Mouse (Mus musculus) hindbrain, postnatal 0 days (tissue): ENCODE results near the gene Gstp1. TPM values are rescaled to one million over a fixed set of nuclear protein-coding genes. Genes with fewer than 3 reads are reported as not detected.

ENCODE experiments used
- ATAC-seq: fragments of 200-750 bp; cut with Nextera tagmentation; 2 replicates; pipeline ENCODE4 v1.8.0; 2017; ENCODE audit warnings: mild to moderate bottlenecking, moderate TSS enrichment, moderate library complexity
- DNase-seq: peaks from one replicate; pipeline ENCODE4 v3.0.0-alpha.2; 2015; ENCODE audit warnings: low spot score
- H3K27ac ChIP-seq: fragments of 300-500 bp; sonication (generic); 2 replicates; pipeline ENCODE4 v1.5.1; 2014; ENCODE audit warnings: mild to moderate bottlenecking
- H3K27me3 ChIP-seq: fragments of 300-500 bp; sonication (generic); 2 replicates; pipeline ENCODE4 v1.6.1; 2014; ENCODE audit warnings: low read length, mixed read lengths; ENCODE audit not compliant: insufficient read depth
- H3K36me3 ChIP-seq: fragments of 300-500 bp; sonication (generic); 2 replicates; pipeline ENCODE4 v1.6.1; 2014; ENCODE audit warnings: low read length, mixed read lengths; ENCODE audit not compliant: insufficient read depth
- H3K4me1 ChIP-seq: fragments of 300-500 bp; sonication (generic); 2 replicates; pipeline ENCODE4 v1.6.1; 2014; ENCODE audit warnings: antibody characterized with exemption, low read length, mixed read lengths; ENCODE audit not compliant: insufficient read depth
- H3K4me2 ChIP-seq: fragments of 300-500 bp; sonication (generic); 2 replicates; pipeline ENCODE4 v1.6.1; 2014; ENCODE audit warnings: low read depth, mild to moderate bottlenecking, low read length, moderate library complexity, mixed read lengths
- H3K4me3 ChIP-seq: fragments of 300-500 bp; sonication (generic); 2 replicates; pipeline ENCODE4 v1.5.1; 2014; ENCODE audit warnings: low read length
- H3K9ac ChIP-seq: fragments of 300-500 bp; sonication (generic); replicated peaks from 2 replicates; pipeline ENCODE4 v1.6.1; 2014; ENCODE audit warnings: mild to moderate bottlenecking, low read length, moderate library complexity, mixed read lengths
- H3K9me3 ChIP-seq: fragments of 300-500 bp; sonication (generic); 2 replicates; pipeline ENCODE4 v1.6.1; 2016; ENCODE audit warnings: low read length, mixed read lengths
- CTCF ChIP-seq: IDR thresholded peaks from 2 replicates; pipeline ENCODE4 v1.5.1; 2016; ENCODE audit warnings: antibody characterized with exemption, control low read depth, low read depth
- WGBS: fragments of 180-500 bp; shearing (Covaris S2); extraction: QIAGEN DNeasy Blood & Tissue Kit; methylation state at CpG from one replicate; pipeline ENCODE4 v1.1.7; 2014; 5-methylcytosine and 5-hydroxymethylcytosine counted together
- polyA plus RNA-seq: library from polyadenylated mRNA; unstranded; fragments of >200 nt; fragmentation: Nextera tagmentation; extraction: Ambion mirVana; gene quantifications from 2 replicates; pipeline ENCODE4 v1.2.1, GENCODE M21; 2015
- total RNA-seq: library from RNA; depleted of rRNA; stranded (reverse); fragments of >200 nt; gene quantifications from 2 replicates; pipeline ENCODE4 v1.2.3, GENCODE M21; 2014

Gene Gstp1
- total and polyA plus RNA-seq, 2 experiments from 2014 or later, result 317 to 599 TPM

DNA sequence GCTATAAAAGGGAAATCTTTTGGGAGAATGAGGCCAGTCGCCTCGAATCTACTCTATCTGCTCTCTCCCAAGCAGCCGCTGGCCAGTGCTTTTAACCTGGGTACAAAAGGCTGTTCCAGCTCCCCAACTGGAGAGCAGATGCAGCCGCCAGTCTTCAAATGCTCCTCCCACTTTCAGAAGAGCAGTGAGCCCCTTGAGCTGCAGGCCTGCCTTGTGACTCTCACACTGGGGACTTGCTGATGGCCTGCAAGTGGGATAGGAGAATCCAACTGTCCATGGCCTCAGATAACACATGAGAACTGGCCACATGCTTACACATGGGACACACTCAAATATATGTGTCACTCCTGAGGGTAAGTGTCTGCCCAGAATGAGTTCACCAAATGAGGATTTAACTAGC is 18.9 kb upstream of the Gstp1 start:
- H3K36me3 ChIP-seq, result no peaks in the 10 kb centered on the region
- 42% methylated on average over 4 of the region's 4 CpGs for whole genome bisulfite sequencing
- H3K27me3 ChIP-seq, result no peaks in the 10 kb centered on the region
- no peaks in the 10 kb centered on the region for H3K4me1 ChIP-seq
- no peak for ATAC-seq
- H3K9me3 ChIP-seq, result no peaks in the 10 kb centered on the region
- H3K27ac ChIP-seq, result no peak overlapping the region
- no peak overlapping the region for H3K9ac ChIP-seq
- no peak overlapping the region for H3K4me3 ChIP-seq
- no peak overlapping the region for H3K4me2 ChIP-seq
- no peak for TF ChIP-seq CTCF
- DNase-seq, result no peak

DNA sequence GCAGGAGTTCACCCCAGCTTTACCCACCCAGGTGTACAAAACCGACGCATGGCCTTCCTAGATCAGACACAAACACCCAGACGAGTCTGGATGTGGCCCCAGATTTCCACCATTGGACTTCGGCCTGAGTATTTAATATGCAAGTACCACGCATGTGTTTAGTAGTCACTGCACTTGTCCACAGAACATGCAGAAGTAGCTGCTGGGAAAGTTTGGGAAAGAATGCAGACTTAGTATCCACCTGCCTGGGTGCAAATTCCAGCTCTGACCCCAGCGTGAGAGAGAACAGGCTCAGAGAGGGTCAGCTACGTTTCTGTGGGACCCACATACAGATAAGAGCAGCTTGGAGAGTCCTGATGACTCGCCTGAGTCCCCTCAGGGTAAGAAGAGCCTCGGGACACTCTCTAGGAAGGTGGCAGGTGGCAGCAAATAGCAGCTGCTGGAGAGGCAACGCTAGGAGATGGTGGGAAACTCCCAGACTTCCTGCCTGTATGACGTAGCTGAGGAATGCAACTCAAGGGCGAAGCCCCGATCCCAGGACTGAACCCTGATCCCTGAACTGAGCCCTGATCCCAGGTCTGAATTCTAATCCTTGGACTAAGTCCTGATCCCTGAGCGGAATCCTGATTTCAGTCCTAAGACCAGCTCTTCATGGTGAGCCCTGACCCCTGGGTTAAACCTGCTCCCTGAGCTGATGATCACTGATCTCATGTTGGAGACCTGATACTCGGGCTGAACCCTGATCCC is 18.3 kb upstream of the Gstp1 start:
- 64% methylated on average over 15 of the region's 15 CpGs for WGBS
- no peak for TF ChIP-seq CTCF
- no peak for ATAC-seq

GRCm38 (mm10) chr19:4055216-4055946 is 17.6 kb upstream of the Gstp1 start:
- Histone ChIP-seq H3K36me3 (no peaks in the 10 kb centered on the region), H3K4me3 (no peak overlapping the region), H3K4me1 (no peaks in the 10 kb centered on the region), H3K9ac (no peak overlapping the region), H3K9me3 (no peaks in the 10 kb centered on the region), H3K4me2 (no peak overlapping the region), H3K27ac (no peak overlapping the region), H3K27me3 (no peaks in the 10 kb centered on the region)
- TF ChIP-seq CTCF, result no peak
- no peak for ATAC-seq
- WGBS, result 64% methylated on average over 8 of the region's 8 CpGs
- no peak for DNase-seq

More for the DNA sequence above, 18.3 kb upstream of the Gstp1 start:
- no peak overlapping the region for H3K4me2 ChIP-seq
- no peaks in the 10 kb centered on the region for H3K36me3 ChIP-seq
- H3K27ac ChIP-seq, result no peak overlapping the region
- no peaks in the 10 kb centered on the region for H3K27me3 ChIP-seq
- no peaks in the 10 kb centered on the region for H3K4me1 ChIP-seq
- no peak overlapping the region for H3K4me3 ChIP-seq
- H3K9me3 ChIP-seq, result no peaks in the 10 kb centered on the region
- no peak overlapping the region for H3K9ac ChIP-seq
- no peak for DNase-seq

DNA sequence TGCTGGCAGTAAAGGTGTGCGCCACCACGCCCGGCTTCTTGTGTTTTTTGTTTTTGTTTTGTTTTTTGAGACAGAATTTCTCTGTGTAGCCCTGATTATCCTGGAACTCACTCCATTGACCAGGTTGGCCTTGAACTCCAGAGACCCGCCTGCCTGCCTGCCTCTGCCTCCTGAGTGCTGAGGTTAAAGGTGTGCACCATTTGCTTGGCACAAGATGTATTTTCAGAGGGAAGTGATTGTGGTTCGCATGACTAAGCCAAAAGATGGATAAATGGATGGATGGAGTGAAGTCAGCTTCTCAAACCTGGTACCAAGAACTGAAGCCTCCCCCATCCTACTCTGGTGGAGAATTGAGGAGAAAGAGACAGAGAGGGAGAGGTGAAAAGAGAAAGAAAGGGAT is 16.8 kb upstream of the Gstp1 start:
- H3K4me3 ChIP-seq, result no peak overlapping the region
- DNase-seq (no peak), ATAC-seq (no peak)
- no peak overlapping the region for H3K9ac ChIP-seq
- no peak overlapping the region for H3K4me2 ChIP-seq
- no peak for TF ChIP-seq CTCF
- no peaks in the 10 kb centered on the region for H3K27me3 ChIP-seq
- WGBS, result 87% methylated on average over 5 of the region's 5 CpGs
- H3K36me3 ChIP-seq, result no peaks in the 10 kb centered on the region
- no peak overlapping the region for H3K27ac ChIP-seq
- H3K4me1 ChIP-seq, result no peaks in the 10 kb centered on the region
- H3K9me3 ChIP-seq, result no peaks in the 10 kb centered on the region

- 68% methylated on average over 5 of the region's 5 CpGs for WGBS
- Histone ChIP-seq H3K4me1 (no peaks in the 10 kb centered on the region), H3K36me3 (no peaks in the 10 kb centered on the region), H3K9ac (no peak overlapping the region), H3K9me3 (no peaks in the 10 kb centered on the region), H3K27me3 (no peaks in the 10 kb centered on the region), H3K27ac (no peak overlapping the region), H3K4me2 (no peak overlapping the region), H3K4me3 (no peak overlapping the region)
- ATAC-seq (no peak), DNase-seq (no peak)
- no peak for TF ChIP-seq CTCF
These were observed 14.8 kb upstream of the Gstp1 start for GRCm38 (mm10) chr19:4052516-4053030.

- H3K27me3 ChIP-seq, result no peaks in the 10 kb centered on the region
- no peaks in the 10 kb centered on the region for H3K36me3 ChIP-seq
- H3K4me1 ChIP-seq, result no peaks in the 10 kb centered on the region
- no peak overlapping the region for H3K9ac ChIP-seq
- no peak for ATAC-seq
- peak; percentile 82 for TF ChIP-seq CTCF
- no peak overlapping the region for H3K4me2 ChIP-seq
- no peak overlapping the region for H3K27ac ChIP-seq
- peak; percentile 63 for DNase-seq
- no peak overlapping the region for H3K4me3 ChIP-seq
- no peaks in the 10 kb centered on the region for H3K9me3 ChIP-seq
- WGBS, result 50% methylated on average over 10 of the region's 10 CpGs
These were observed 14.1 kb upstream of the Gstp1 start for GRCm38 (mm10) chr19:4051741-4052515.
